Mouse (Mus musculus): ENCODE measurements around the gene Gm5767.

- TF ChIP-seq TCF12 (IDR thresholded peaks at IDR 0.05; ENCODE audit: insufficient read depth, poor library complexity, severe bottlenecking) (no peak), USF1 (IDR thresholded peaks at IDR 0.05; ENCODE audit: low read depth) (no peak)
Observed at GRCm38 (mm10) chr16:8667814-8668213, 12.8 kb upstream of the Gm5767 start.
